Mouse (Mus musculus) midbrain, embryonic 14.5 days (tissue): ENCODE data around the gene Chrm3. TPM values are rescaled to one million over a fixed set of nuclear protein-coding genes. Genes with fewer than 3 reads are reported as not detected.

ENCODE experiments used
- ATAC-seq: fragments of 200-750 bp; cut with Nextera tagmentation; 2 replicates; pipeline ENCODE4 v1.8.0; 2017; ENCODE audit warnings: moderate number of reproducible peaks, moderate library complexity; ENCODE audit not compliant: low FRiP score, low TSS enrichment
- DNase-seq: peaks from one replicate; pipeline ENCODE4 v3.0.0-alpha.2; 2015
- H3K27ac ChIP-seq: fragments of 300-500 bp; sonication (generic); replicated peaks from 2 replicates; pipeline ENCODE4 v1.5.1; 2014; ENCODE audit warnings: mild to moderate bottlenecking, low read depth, low read length, moderate library complexity
- H3K27me3 ChIP-seq: fragments of 300-500 bp; sonication (generic); 2 replicates; pipeline ENCODE4 v1.6.1; 2014; ENCODE audit warnings: low read length, control low read depth, mixed read lengths; ENCODE audit not compliant: control insufficient read depth, insufficient read depth
- H3K36me3 ChIP-seq: fragments of 300-500 bp; sonication (generic); 2 replicates; pipeline ENCODE4 v1.6.1; 2014; ENCODE audit warnings: low read length, control low read depth; ENCODE audit not compliant: control insufficient read depth, insufficient read depth
- H3K4me1 ChIP-seq: fragments of 300-500 bp; sonication (generic); 2 replicates; pipeline ENCODE4 v1.6.1; 2014; ENCODE audit warnings: mild to moderate bottlenecking, antibody characterized with exemption, low read length, control low read depth; ENCODE audit not compliant: control insufficient read depth, insufficient read depth
- H3K4me2 ChIP-seq: fragments of 300-500 bp; sonication (generic); 2 replicates; pipeline ENCODE4 v1.6.1; 2014; ENCODE audit warnings: mild to moderate bottlenecking, low read length, moderate library complexity
- H3K4me3 ChIP-seq: fragments of 300-500 bp; sonication (generic); replicated peaks from 2 replicates; pipeline ENCODE4 v1.5.1; 2014; ENCODE audit warnings: low read depth, low read length
- H3K9ac ChIP-seq: fragments of 300-500 bp; sonication (generic); replicated peaks from 2 replicates; pipeline ENCODE4 v1.6.1; 2014; ENCODE audit warnings: mild to moderate bottlenecking, low read length, moderate library complexity
- H3K9me3 ChIP-seq: fragments of 300-500 bp; sonication (generic); 2 replicates; pipeline ENCODE4 v1.6.1; 2016; ENCODE audit warnings: low read length, control low read depth, mixed read lengths; ENCODE audit not compliant: control insufficient read depth
- WGBS: fragments of 180-500 bp; shearing (Covaris S2); extraction: QIAGEN DNeasy Blood & Tissue Kit; methylation state at CpG from one replicate; pipeline ENCODE4 v1.1.7; 2014; 5-methylcytosine and 5-hydroxymethylcytosine counted together
- polyA plus RNA-seq: library from polyadenylated mRNA; unstranded; fragments of >200 nt; fragmentation: Nextera tagmentation; extraction: Ambion mirVana; gene quantifications from 2 replicates; pipeline ENCODE4 v1.2.1, GENCODE M21; 2014

Gene Chrm3
- polyA plus RNA-seq, 1 experiment from 2014 or later: 2.7 TPM

DNA sequence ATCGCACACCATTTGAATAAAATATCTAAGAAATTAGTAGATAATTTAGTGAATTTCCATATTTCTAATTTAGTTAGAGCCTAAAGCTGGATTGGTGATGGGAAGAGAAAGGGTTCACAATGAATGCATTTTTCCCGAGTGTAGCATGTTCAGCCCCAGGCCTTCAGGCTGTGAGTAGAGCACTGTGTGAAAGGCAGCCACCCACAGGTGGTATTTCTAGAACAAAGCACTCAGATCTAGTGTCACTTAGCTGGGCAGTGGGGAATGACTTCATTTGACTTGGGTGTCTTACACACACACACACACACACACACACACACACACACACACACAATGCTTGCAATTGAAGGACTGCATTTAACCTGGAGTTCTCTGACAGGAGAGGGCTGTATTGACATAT lies 337.5 kb downstream of the Chrm3 start:
- 61% methylated on average over 2 of the region's 2 CpGs for WGBS
- peak; percentile 62; the same call in 1 of the 2 replicates for ATAC-seq

DNA sequence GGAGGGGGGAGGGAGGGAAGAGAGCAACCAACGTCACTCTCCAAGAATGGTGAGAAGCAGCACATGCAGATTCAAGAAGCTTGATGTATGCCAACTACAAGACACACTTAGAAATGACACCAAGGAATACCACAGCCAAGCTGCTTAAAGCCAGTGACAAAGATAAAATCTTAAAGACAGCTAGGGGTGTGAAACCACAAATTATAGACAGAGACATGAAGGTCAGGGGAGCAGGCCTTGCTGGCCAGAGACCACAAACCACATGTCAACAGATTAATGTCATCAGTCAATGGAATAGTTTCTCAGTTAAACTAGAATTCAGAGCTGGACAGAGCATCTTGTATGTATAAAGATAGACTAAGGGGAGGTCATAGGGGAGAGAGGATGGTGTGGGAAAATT lies 341.4 kb downstream of the Chrm3 start:
- no peak overlapping the region for H3K27ac ChIP-seq
- ATAC-seq (no peak), DNase-seq (no peak)
- H3K9ac ChIP-seq: no peak overlapping the region
- no peak overlapping the region for H3K4me2 ChIP-seq
- H3K4me1 ChIP-seq: peaks cover 6% of the 10 kb centered on the region; the same call in 1 of the 2 replicates
- H3K4me3 ChIP-seq: no peak overlapping the region
- H3K9me3 ChIP-seq: no peaks in the 10 kb centered on the region
- 54% methylated on average over 1 of the region's 1 CpGs for WGBS
- no peaks in the 10 kb centered on the region for H3K36me3 ChIP-seq
- H3K27me3 ChIP-seq: no peaks in the 10 kb centered on the region

More for the DNA sequence above, 337.5 kb downstream of the Chrm3 start:
- Histone ChIP-seq H3K4me3 (no peak overlapping the region), H3K4me2 (no peak overlapping the region), H3K9ac (no peak overlapping the region), H3K9me3 (no peaks in the 10 kb centered on the region), H3K4me1 (peaks cover 6% of the 10 kb centered on the region; the same call in 1 of the 2 replicates), H3K27me3 (no peaks in the 10 kb centered on the region), H3K27ac (0 out of 2 replicates have a peak overlapping the region, but pooled peaks have one; percentile 8), H3K36me3 (no peaks in the 10 kb centered on the region)
- DNase-seq: peak; percentile 18

DNA sequence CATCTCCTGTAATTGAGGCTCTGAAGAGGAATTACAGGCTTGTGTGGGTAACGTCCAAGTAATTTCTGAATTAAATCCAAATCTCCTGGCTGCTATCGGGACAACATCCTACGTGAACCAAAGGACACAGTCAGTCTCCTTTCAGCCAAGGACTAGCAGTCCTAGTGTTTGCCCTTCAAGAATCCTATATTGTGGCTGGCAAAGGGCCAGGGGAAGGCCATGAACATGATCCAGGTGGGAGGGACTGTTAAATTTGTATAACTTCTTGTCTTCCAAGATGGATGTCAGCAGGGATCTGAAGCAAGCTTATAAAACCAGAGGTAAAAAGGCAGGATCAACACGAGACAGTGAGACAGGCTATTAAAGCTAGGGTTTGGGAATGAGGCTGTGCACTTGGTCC lies 357.7 kb downstream of the Chrm3 start:
- no peak overlapping the region for H3K4me2 ChIP-seq
- H3K4me1 ChIP-seq: no peaks in the 10 kb centered on the region
- H3K9ac ChIP-seq: no peak overlapping the region
- DNase-seq (no peak), ATAC-seq (no peak)
- H3K36me3 ChIP-seq: no peaks in the 10 kb centered on the region
- H3K4me3 ChIP-seq: no peak overlapping the region
- no peak overlapping the region for H3K27ac ChIP-seq
- H3K27me3 ChIP-seq: no peaks in the 10 kb centered on the region
- WGBS: 88% methylated on average over 4 of the region's 4 CpGs
- H3K9me3 ChIP-seq: no peaks in the 10 kb centered on the region

DNA sequence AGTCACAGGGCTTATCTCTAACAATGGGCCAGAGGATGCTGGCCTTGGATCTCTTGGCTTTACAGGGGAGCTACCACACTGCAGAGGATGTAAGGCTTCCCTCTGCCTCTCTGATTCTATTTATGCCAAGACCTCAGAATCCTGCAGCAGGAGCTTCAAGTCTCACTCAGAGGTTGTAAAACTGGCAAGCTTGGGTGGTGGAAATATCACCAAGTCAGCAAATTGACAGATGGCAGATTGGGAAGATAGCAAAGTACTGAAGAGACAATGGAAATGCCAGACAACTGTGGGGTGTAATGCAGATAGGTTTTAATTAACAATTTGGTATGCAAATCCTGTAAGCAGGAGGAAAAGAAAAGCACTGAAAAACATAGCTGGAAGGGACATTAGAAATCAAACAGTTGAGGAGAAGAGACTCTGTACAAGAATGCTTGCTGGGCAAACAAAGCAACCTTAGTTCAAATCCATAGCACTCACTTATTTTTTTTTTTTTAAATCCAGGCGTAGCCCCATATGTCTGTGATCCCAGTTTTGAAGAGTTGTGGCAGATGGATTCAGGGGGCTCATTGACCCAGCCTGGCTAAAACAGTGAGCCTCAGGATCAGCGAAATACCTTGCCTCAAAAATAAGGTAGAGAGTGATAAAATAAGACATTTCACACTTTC lies 362.9 kb downstream of the Chrm3 start:
- Histone ChIP-seq H3K4me2 (no peak overlapping the region), H3K4me1 (no peaks in the 10 kb centered on the region), H3K4me3 (no peak overlapping the region), H3K27me3 (no peaks in the 10 kb centered on the region), H3K27ac (no peak overlapping the region), H3K9ac (no peak overlapping the region), H3K9me3 (no peaks in the 10 kb centered on the region), H3K36me3 (no peaks in the 10 kb centered on the region)
- DNase-seq (no peak), ATAC-seq (no peak)
- WGBS: 86% methylated on average over 2 of the region's 2 CpGs

DNA sequence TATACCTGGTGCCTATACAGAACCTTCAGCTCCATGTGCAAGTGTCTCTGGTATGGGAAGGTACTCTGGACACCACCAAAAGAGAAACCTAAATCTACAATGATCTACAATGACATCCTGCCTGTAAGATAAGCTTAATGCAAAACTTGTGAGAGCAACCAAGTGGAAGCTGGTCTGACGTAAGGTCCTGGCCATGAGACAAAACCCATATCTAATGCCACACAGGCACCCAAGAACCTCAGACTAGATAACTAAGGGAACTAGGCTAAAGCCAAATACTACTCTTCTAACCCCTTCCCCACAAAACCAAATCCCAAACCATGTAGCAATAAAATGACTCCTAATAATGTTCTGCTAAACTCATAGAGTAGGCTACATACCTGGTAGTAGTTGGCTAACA lies 364.8 kb downstream of the Chrm3 start:
- DNase-seq (no peak), ATAC-seq (no peak)
- no peaks in the 10 kb centered on the region for H3K9me3 ChIP-seq
- no peak overlapping the region for H3K27ac ChIP-seq
- no peak overlapping the region for H3K9ac ChIP-seq
- no peaks in the 10 kb centered on the region for H3K4me1 ChIP-seq
- no peak overlapping the region for H3K4me3 ChIP-seq
- 85% methylated on average over 1 of the region's 1 CpGs for WGBS
- H3K4me2 ChIP-seq: no peak overlapping the region
- H3K27me3 ChIP-seq: no peaks in the 10 kb centered on the region
- no peaks in the 10 kb centered on the region for H3K36me3 ChIP-seq

DNA sequence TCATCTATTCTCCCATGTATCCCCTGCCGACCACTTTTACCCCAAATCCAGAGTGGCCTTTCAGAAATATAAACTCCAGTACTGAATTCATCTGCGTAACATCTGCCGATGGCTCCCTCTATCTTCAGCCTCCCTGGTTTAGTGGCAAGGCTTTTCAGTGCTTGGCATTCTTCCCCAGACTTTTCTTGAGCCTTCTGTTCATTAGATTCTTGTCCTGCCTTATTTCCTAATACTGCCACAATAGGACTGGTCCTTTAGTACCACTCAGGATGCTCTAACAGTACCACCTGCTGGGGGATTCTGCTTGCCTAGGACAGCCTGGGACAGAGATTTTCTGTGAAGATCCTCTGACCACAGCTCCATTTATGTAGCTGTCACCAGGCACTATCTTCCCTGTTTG lies 367.1 kb downstream of the Chrm3 start:
- no peak overlapping the region for H3K4me2 ChIP-seq
- WGBS: 92% methylated on average over 3 of the region's 3 CpGs
- no peaks in the 10 kb centered on the region for H3K27me3 ChIP-seq
- no peak overlapping the region for H3K9ac ChIP-seq
- no peak overlapping the region for H3K27ac ChIP-seq
- ATAC-seq (no peak), DNase-seq (no peak)
- H3K4me3 ChIP-seq: no peak overlapping the region
- H3K4me1 ChIP-seq: no peaks in the 10 kb centered on the region
- H3K9me3 ChIP-seq: no peaks in the 10 kb centered on the region
- H3K36me3 ChIP-seq: no peaks in the 10 kb centered on the region

DNA sequence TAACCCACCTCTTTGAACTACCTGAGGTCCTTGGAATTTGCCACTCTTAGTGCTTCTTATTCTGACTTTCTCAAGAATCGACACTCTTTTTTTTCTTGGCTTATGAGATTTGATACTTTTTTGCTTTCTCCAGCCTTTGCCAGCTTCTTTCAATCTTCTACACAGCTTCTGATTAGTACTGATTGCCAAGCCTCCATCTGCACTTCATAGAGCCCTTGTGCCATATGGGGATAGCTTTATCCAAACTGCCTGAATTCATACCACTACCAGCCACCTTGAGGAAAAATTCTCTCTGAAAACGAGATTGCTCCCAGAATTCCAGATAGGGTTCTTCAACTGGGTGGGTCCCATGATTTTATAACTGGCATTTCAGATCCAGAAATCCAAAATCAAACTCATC lies 368.0 kb downstream of the Chrm3 start:
- Histone ChIP-seq H3K27ac (no peak overlapping the region), H3K36me3 (no peaks in the 10 kb centered on the region), H3K4me1 (no peaks in the 10 kb centered on the region), H3K27me3 (no peaks in the 10 kb centered on the region), H3K9ac (no peak overlapping the region), H3K4me2 (no peak overlapping the region), H3K4me3 (no peak overlapping the region), H3K9me3 (no peaks in the 10 kb centered on the region)
- DNase-seq: no peak
- WGBS: 75% methylated on average over 2 of the region's 2 CpGs
- no peak for ATAC-seq

GRCm38 (mm10) chr13:9985648-9986047 lies 375.0 kb downstream of the Chrm3 start:
- DNase-seq: no peak
- H3K9ac ChIP-seq: no peak overlapping the region
- no peaks in the 10 kb centered on the region for H3K9me3 ChIP-seq
- ATAC-seq: no peak
- no peaks in the 10 kb centered on the region for H3K36me3 ChIP-seq
- no peak overlapping the region for H3K4me2 ChIP-seq
- H3K27ac ChIP-seq: no peak overlapping the region
- no peaks in the 10 kb centered on the region for H3K4me1 ChIP-seq
- 77% methylated on average over 6 of the region's 6 CpGs for WGBS
- no peaks in the 10 kb centered on the region for H3K27me3 ChIP-seq
- H3K4me3 ChIP-seq: no peak overlapping the region

DNA sequence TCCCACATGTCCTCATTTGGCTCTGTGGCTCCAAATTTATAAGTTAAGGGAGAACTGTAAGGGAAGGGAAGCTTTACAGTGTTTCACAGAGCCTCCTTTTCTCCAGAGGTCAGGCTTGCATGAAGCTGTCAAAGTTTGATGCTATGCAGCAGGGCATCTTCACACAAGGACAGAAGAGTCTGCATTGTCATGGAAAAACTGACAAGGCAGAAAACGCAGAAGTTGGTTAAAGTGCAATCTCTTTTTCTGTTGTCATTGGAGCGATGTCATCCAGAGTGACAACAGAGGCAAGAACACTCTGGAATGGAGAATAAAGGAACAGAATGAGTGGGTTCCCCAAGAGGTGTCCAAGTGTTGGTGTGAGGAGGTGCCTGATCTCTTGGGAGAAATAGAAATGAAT lies 377.4 kb downstream of the Chrm3 start:
- H3K4me3 ChIP-seq: no peak overlapping the region
- WGBS: 86% methylated on average over 2 of the region's 2 CpGs
- ATAC-seq (no peak), DNase-seq (no peak)
- no peaks in the 10 kb centered on the region for H3K9me3 ChIP-seq
- no peak overlapping the region for H3K4me2 ChIP-seq
- H3K27ac ChIP-seq: no peak overlapping the region
- H3K36me3 ChIP-seq: no peaks in the 10 kb centered on the region
- no peak overlapping the region for H3K9ac ChIP-seq
- H3K27me3 ChIP-seq: no peaks in the 10 kb centered on the region
- H3K4me1 ChIP-seq: no peaks in the 10 kb centered on the region
